Mouse (Mus musculus) liver, embryonic 14.5 days (tissue): ENCODE data around the gene Gm5580.

Experiments used
- CTCF ChIP-seq: IDR thresholded peaks from 2 replicates; pipeline ENCODE4 v1.5.1; 2016; ENCODE audit warnings: antibody characterized with exemption, low read depth, control low read depth
- EP300 ChIP-seq: IDR thresholded peaks from 2 replicates; pipeline ENCODE4 v1.6.1; 2016; ENCODE audit warnings: antibody characterized with exemption, low read depth

- TF ChIP-seq CTCF (no peak), EP300 (no peak)
Measured at GRCm38 (mm10) chr6:116584095-116584494, 33.2 kb downstream of the Gm5580 start, which contains the start of gene Olfr215.
